Mouse (Mus musculus): ENCODE results near the gene AI413582. TPM values are rescaled to one million over a fixed set of nuclear protein-coding genes. Genes with fewer than 3 reads are reported as not detected.
A peak's percentile ranks its signal among the peaks of the same experiment; 100 is the strongest.

Gene AI413582
- total RNA-seq (2021), result 10 to 100 TPM; 17.4 to 19.1 TPM
- long read RNA-seq, experiment 1, partial matches to known transcripts, result 1 of 10 reads
- long read RNA-seq, experiment 1, other reads (novel, unspliced or antisense), result 2 of 10 reads
- long read RNA-seq, experiment 2, transcript AI413582-204 (5 exons, 862 nt), result major isoform, 6 of 12 reads
- long read RNA-seq, experiment 2, partial matches to known transcripts, result 0 of 12 reads
- long read RNA-seq, experiment 2, other reads (novel, unspliced or antisense), result 0 of 12 reads

- DNase-seq (ENCODE audit: low spot score in 2 of 2), result peak; percentile 96 to 97
Observed at GRCm38 (mm10) chr17:27565163-27565941, at the start of gene AI413582. Gene AI413582 (minus strand): TSS chr17:27565756.

DNA sequence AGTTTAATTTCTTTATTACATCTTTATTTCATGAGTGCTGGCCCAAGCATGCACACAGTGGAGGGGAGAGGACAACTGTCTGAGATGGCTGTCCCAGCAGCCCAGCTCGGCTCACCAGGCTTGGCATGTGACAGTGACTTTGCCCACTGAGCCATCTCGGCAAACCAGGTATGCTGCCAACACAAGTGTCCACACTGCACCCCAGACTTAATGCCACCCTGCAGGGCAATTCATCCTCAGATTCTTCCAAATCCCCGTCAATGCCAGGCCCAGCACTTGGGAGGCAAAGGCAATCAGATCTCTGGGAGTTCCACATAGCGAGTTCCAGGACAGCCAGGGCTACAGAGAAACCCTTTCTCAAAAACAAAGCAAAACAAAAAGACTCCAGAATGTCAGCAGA, 47.5 kb upstream of the AI413582 start:
- DNase-seq (ENCODE audit: low spot score in 2 of 2), result no peak

GRCm38 (mm10) chr17:27611994-27612393, 46.4 kb upstream of the AI413582 start:
- DNase-seq (ENCODE audit: low spot score in 2 of 2), result no peak

DNA sequence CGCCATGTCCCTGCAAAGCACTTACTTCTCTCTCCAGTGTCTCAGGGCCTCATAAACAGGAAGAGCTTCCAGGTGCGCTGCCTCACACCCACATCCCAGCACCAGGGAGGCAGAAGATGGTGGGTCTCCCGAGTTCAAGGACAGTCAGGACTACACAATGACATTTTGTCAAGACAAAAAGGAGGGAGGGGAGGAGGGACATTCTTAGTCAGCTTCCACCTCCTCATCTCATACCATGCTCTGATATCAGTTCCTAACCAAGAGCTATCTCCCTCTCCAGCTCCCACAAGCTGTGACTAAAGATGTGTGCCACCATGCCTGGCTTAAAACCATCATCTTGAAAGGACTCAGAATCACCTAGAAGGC, 45.9 kb upstream of the AI413582 start:
- no peak for DNase-seq (ENCODE audit: low spot score in 2 of 2)

DNA sequence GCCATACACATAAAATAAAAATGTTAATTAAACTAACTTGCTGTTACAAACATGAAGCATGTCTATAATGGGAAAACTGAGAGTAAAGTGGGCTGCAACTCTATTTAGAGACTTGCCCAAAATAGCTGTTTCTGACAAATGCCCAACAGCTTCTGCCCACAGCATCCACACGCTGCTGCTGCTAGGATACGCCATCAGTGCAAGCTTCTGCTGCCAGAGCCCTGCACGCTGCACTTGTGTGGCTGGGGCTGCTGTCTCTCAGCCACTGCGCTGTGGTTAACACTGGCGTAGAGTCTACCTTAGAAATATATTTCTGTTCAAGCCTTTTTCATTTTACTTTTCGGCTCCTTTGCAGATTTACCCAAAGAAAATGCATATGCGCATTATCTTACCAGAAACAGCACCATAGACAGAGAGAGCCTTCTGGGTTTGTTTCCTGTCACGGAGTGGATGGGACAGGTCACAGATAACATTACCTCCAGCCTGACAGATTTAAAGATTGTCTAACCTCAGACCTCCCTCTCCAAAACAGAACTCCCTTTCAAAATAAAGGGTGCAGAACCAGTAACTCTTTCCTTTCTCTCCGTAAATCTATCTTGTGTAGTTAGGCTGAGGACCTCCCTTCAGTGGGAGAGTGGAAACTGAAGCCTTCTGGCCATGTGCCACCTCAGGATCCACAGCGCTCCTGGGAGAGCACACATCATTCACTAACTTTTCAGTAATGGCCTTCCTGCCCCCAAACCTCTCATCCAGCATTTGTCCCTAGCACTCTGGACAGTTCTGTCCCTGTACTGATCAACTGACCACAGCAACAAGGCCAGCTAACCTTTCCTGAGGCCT, 45.3 kb upstream of the AI413582 start:
- no peak for DNase-seq (ENCODE audit: low spot score in 2 of 2)

- no peak for DNase-seq (ENCODE audit: low spot score in 2 of 2)
Observed at GRCm38 (mm10) chr17:27609576-27609975, 44.0 kb upstream of the AI413582 start.

GRCm38 (mm10) chr17:27603522-27604234, 38.1 kb upstream of the AI413582 start:
- no peak for DNase-seq (ENCODE audit: low spot score in 2 of 2)

GRCm38 (mm10) chr17:27603036-27603435, 37.5 kb upstream of the AI413582 start:
- no peak for DNase-seq (ENCODE audit: low spot score in 2 of 2)

DNA sequence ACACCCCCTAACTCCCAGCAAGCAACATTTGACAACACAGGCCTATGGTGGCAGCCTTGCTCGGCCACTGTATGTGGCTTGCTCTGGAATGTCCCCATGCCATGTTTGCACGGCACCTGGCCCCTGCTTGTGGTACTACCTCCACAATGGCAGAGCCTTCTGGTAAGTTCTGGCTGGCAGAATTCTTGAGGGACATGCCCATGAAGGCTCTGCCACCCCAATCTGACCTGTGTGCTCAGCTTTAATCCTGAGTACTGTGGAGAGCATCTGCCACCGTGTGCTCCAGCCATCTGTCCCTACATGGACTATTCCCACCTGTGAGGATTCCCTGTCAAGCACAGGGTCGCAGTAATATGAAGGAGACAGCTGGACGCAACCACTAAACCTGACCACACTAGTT, 35.3 kb upstream of the AI413582 start:
- no peak for DNase-seq (ENCODE audit: low spot score in 2 of 2)

DNA sequence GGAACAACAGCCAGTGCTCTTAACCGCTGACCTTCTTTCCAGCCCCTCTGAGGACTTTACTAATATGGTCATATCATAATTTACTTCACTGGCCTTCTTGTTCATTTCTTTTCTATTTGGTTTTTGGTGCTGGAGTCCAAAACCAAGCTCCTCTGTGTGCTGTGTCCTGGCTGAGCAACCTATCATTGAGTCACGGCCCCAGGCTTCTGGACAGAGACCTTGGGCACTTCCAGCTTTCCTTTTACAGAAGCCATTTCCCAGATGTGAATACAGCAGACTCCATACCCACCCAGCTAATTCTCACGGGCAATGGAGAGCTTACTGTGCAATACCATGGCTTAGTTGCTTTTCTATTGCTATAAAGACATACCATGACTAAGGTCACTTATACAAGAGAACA, 34.7 kb upstream of the AI413582 start:
- DNase-seq (ENCODE audit: low spot score in 2 of 2), result no peak

GRCm38 (mm10) chr17:27596376-27597190, 31.0 kb upstream of the AI413582 start:
- no peak for DNase-seq (ENCODE audit: low spot score in 2 of 2)

DNA sequence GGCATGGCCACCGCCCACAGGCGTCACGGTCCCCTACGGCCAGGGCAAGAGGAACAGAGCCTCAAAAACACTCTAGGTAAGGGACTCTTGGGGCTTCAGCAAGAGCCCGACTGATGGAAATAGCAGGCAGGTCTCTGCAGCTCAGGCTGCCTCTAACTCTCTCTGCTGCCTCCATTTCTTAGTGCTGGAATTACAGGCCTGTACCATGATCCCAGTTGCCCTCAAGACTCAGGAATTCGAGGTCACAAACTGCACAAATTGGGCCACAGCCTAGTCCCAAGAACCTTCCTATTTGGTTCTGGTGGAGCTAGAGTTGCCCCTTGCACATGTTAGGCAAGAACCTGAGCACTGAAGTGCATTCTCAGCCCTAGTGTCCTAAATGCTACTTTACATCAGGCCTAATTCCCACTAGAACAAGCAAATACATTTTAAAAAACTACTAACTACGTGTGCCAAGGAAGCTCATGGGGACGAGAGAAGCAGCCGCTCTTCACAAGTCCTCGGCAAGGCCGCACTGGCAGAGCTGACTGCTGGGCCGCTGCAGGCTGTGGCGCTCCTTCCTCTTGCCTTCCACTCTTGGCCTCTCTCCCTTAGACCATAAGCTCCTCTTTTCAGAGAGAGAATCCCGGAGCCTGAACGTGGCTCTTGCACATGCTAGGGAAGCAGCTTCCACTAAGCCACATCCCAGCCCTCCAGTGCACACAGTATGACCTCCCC, 30.3 kb upstream of the AI413582 start:
- DNase-seq (ENCODE audit: low spot score in 2 of 2), result no peak

DNA sequence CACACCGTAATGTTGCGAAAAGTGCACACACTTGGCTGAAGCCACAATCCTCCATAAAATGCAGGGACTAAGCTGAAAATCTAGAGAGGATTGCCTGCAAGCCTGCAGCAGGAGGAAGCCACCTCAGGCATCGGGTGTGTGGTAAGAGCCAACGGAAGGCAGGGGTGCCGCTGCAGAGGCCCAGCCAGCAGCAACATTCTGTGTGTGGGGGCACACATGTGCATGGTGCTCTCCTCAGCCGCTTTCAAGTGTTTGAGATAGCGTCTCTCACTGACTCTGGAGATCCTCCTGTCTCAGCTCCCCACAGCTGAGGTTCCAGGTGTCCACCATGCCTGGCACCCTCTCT, 27.0 kb upstream of the AI413582 start:
- DNase-seq (ENCODE audit: low spot score in 2 of 2), result no peak

GRCm38 (mm10) chr17:27591826-27592564, 26.4 kb upstream of the AI413582 start:
- no peak for DNase-seq (ENCODE audit: low spot score in 2 of 2)

- no peak for DNase-seq (ENCODE audit: low spot score in 2 of 2)
Observed at GRCm38 (mm10) chr17:27588231-27588630, 22.7 kb upstream of the AI413582 start.

DNA sequence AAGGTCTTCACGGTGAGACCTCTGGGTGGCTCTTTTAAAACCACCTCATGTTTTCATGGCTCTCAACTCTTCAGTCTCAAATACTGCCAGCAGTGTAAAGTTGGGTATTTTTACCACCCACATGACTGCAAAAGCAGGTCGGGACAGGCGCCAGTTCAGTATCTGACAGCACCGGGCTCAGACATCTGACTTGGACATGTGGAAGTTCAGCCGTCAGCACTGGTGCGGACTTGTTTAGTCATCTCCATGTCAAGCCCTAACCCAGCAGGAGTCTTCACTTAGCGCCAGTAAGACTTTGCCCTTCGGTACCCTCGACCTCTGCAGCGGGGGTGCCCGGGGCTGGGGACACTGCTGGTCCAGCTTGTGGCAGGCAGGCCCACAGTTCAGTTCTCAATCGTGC, 21.7 kb upstream of the AI413582 start:
- no peak for DNase-seq (ENCODE audit: low spot score in 2 of 2)

DNA sequence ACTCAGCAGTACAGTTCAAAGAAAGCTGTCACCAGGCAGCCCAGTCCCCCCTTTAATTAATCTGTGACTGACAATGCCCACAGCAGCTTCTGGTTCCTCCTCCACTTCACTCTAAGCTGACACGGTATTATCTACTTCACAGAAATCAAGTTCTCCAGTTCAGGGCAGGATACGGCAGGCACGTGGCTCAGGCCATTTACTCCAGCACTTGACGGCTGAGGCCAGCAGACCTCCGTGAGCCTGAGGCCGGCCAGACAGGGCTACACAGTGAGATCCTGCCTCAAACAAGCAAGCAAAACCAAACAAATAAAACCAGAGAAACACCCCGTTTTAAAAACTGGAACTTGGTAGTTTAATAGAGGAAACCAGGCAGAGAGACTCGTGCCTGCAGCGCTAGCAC, 21.1 kb upstream of the AI413582 start:
- no peak for DNase-seq (ENCODE audit: low spot score in 2 of 2)

- DNase-seq (ENCODE audit: low spot score in 2 of 2), result no peak
Observed at GRCm38 (mm10) chr17:27583185-27583894, 17.8 kb upstream of the AI413582 start.
